Mouse (Mus musculus): ENCODE measurements around the gene Numb.
"Not testable (repeated sequence)": the region's sequence is repeated elsewhere in the genome, so short reads cannot be mapped to it uniquely, and the experiment has no call there.

The Numb gene

GRCm38 (mm10) chr12:83922724-83923485 is 1.2 kb upstream of the Numb start:
- no peak for DNase-seq (ENCODE audit: low read depth, low spot score)

- DNase-seq (ENCODE audit: low read depth, low spot score) = no peak
Observed at GRCm38 (mm10) chr12:83920721-83921441, 853 bp downstream of the Numb start.

GRCm38 (mm10) chr12:83916884-83917283 is 4.8 kb downstream of the Numb start:
- DNase-seq (ENCODE audit: low read depth, low spot score) = no peak

GRCm38 (mm10) chr12:83914797-83915196 is 6.9 kb downstream of the Numb start:
- DNase-seq (ENCODE audit: low read depth, low spot score) = no peak

- DNase-seq (ENCODE audit: low read depth, low spot score) = no peak
Observed at GRCm38 (mm10) chr12:83914202-83914740, 7.5 kb downstream of the Numb start.

- no peak for DNase-seq (ENCODE audit: low read depth, low spot score)
Observed at GRCm38 (mm10) chr12:83910451-83910850, 11.3 kb downstream of the Numb start.

GRCm38 (mm10) chr12:83892926-83893325 is 28.8 kb downstream of the Numb start:
- no peak for DNase-seq (ENCODE audit: low read depth, low spot score)

- DNase-seq (ENCODE audit: low read depth, low spot score) = no peak
Observed at GRCm38 (mm10) chr12:83891278-83891677, 30.5 kb downstream of the Numb start.

- no peak for DNase-seq (ENCODE audit: low read depth, low spot score)
Observed at GRCm38 (mm10) chr12:83889128-83889527, 32.6 kb downstream of the Numb start.

GRCm38 (mm10) chr12:83885516-83886285 is 36.0 kb downstream of the Numb start:
- DNase-seq (ENCODE audit: low read depth, low spot score) = no peak

- DNase-seq (ENCODE audit: low read depth, low spot score) = not testable (repeated sequence)
Observed at GRCm38 (mm10) chr12:83885065-83885464, 36.7 kb downstream of the Numb start.

- no peak for DNase-seq (ENCODE audit: low read depth, low spot score)
Observed at GRCm38 (mm10) chr12:83882503-83882902, 39.2 kb downstream of the Numb start.

GRCm38 (mm10) chr12:83882088-83882487 is 39.6 kb downstream of the Numb start:
- DNase-seq (ENCODE audit: low read depth, low spot score) = no peak

- no peak for DNase-seq (ENCODE audit: low read depth, low spot score)
Observed at GRCm38 (mm10) chr12:83880913-83881312, 40.8 kb downstream of the Numb start.

- no peak for DNase-seq (ENCODE audit: low read depth, low spot score)
Observed at GRCm38 (mm10) chr12:83875097-83875496, 46.6 kb downstream of the Numb start.

- no peak for DNase-seq (ENCODE audit: low read depth, low spot score)
Observed at GRCm38 (mm10) chr12:83874597-83874996, 47.1 kb downstream of the Numb start.

- DNase-seq (ENCODE audit: low read depth, low spot score) = no peak
Observed at GRCm38 (mm10) chr12:83864501-83864900, 57.2 kb downstream of the Numb start.

- DNase-seq (ENCODE audit: low read depth, low spot score) = no peak
Observed at GRCm38 (mm10) chr12:83861880-83862279, 59.9 kb downstream of the Numb start.

GRCm38 (mm10) chr12:83860688-83861087 is 61.0 kb downstream of the Numb start:
- no peak for DNase-seq (ENCODE audit: low read depth, low spot score)

- DNase-seq (ENCODE audit: low read depth, low spot score) = no peak
Observed at GRCm38 (mm10) chr12:83858052-83858451, 63.7 kb downstream of the Numb start.

GRCm38 (mm10) chr12:83855211-83855610 is 66.5 kb downstream of the Numb start:
- DNase-seq (ENCODE audit: low read depth, low spot score) = no peak

- DNase-seq (ENCODE audit: low read depth, low spot score) = no peak
Observed at GRCm38 (mm10) chr12:83854281-83854680, 67.5 kb downstream of the Numb start.

Data from brain, embryonic 18.5 days (tissue).